Comparison of ENCODE assay signal across 7 mouse cellular contexts in genomic region chr5:145191962-145192361, GRCm38 (mm10). TPM values are rescaled to one million over a fixed set of nuclear protein-coding genes. Genes with fewer than 3 reads are reported as not detected.
A peak's percentile ranks its signal among the peaks of the same experiment; 100 is the strongest.
DNase-seq lines count a peak whose midpoint lies in the region; ATAC-seq and TF ChIP-seq lines count a peak whose summit lies in the region.

Atp5j2 (minus strand) TSS chr5:145192062.

- TF ChIP-seq RAD21 in MEL (IDR thresholded peaks at IDR 0.05; ENCODE audit: low read depth, low read length): no peak

- H3K4me2 ChIP-seq in forebrain, embryonic 15.5 days (replicated peaks): peak within 1 kb of the TSS; percentile 68
- H3K4me2 ChIP-seq in hindbrain, embryonic 13.5 days: peak within 1 kb of the TSS; percentile 87
- peak within 1 kb of the TSS; percentile 81 for H3K4me2 ChIP-seq in liver, embryonic 15.5 days

- TF ChIP-seq CTCF in E14TG2a.4 (conservative IDR thresholded peaks at IDR 0.05; ENCODE audit: low read length): no peak
- no peak for TF ChIP-seq CTCF in MEL (IDR thresholded peaks at IDR 0.05 in 2 of 3, conservative IDR thresholded peaks at IDR 0.05 in 1 of 3; ENCODE audit: control insufficient read depth in 1 of 3, insufficient read depth in 1 of 3, low read depth in 2 of 3, low read length in 3 of 3, poor library complexity in 1 of 3, severe bottlenecking in 1 of 3)

- H3K27me3 ChIP-seq in E14TG2a.4 (ENCODE audit: insufficient read depth, low read length) (no peaks in the 10 kb centered on the region), MEL (ENCODE audit: control insufficient read depth in 1 of 2, insufficient read depth in 2 of 2, low read length in 2 of 2) (no peaks in the 10 kb centered on the region)
- H3K27me3 ChIP-seq in forebrain, embryonic 15.5 days: no peaks in the 10 kb centered on the region
- H3K27me3 ChIP-seq in hindbrain, embryonic 13.5 days: no peaks in the 10 kb centered on the region
- no peaks in the 10 kb centered on the region for H3K27me3 ChIP-seq in liver, embryonic 15.5 days

- ATAC-seq in forebrain, embryonic 15.5 days (replicated peaks): no peak
- no peak for ATAC-seq in hindbrain, embryonic 13.5 days (ENCODE audit: low FRiP score)
- no peak for ATAC-seq in liver, embryonic 15.5 days (ENCODE audit: insufficient read depth)

- peak within 1 kb of the TSS; percentile 93 for H3K9ac ChIP-seq in MEL (ENCODE audit: control insufficient read depth, low read depth, low read length, poor library complexity, severe bottlenecking)
- peak within 1 kb of the TSS; percentile 93 for H3K9ac ChIP-seq in forebrain, embryonic 15.5 days (replicated peaks)
- H3K9ac ChIP-seq in hindbrain, embryonic 13.5 days: peak within 1 kb of the TSS; percentile 96
- peak within 1 kb of the TSS; percentile 73 for H3K9ac ChIP-seq in liver, embryonic 15.5 days

- H3K36me3 ChIP-seq in E14TG2a.4 (ENCODE audit: insufficient read depth, low read length): peaks cover 68% of the 10 kb centered on the region
- H3K36me3 ChIP-seq in MEL (ENCODE audit: control insufficient read depth in 1 of 2, insufficient read depth in 2 of 2, low read length in 2 of 2): peaks cover 2 to 22% of the 10 kb centered on the region in 2 experiments; a peak in 3 of 4 replicates
- peaks cover 40% of the 10 kb centered on the region for H3K36me3 ChIP-seq in forebrain, embryonic 15.5 days
- peaks cover 46% of the 10 kb centered on the region for H3K36me3 ChIP-seq in hindbrain, embryonic 13.5 days
- H3K36me3 ChIP-seq in liver, embryonic 15.5 days (replicated peaks): peaks cover 54% of the 10 kb centered on the region

- TF ChIP-seq POLR2A in MEL (IDR thresholded peaks at IDR 0.05; ENCODE audit: control insufficient read depth in 1 of 2, insufficient read depth in 1 of 2, low read depth in 1 of 2, low read length in 2 of 2, poor library complexity in 1 of 2): no peak

- TF ChIP-seq EP300 in MEL (IDR thresholded peaks at IDR 0.05; ENCODE audit: low read depth in 1 of 2, low read length in 2 of 2): no peak; a peak in 1 of 4 replicates

- DNase-seq in MEL (ENCODE audit: low read depth, low spot score): peak; percentile 35
- no peak for DNase-seq in cerebellum, postnatal 10 days
- DNase-seq in cerebellum, adult 9-11 months: no peak

- no peaks in the 10 kb centered on the region for H3K9me3 ChIP-seq in E14TG2a.4 (ENCODE audit: low read length)
- no peaks in the 10 kb centered on the region for H3K9me3 ChIP-seq in MEL (replicated peaks; ENCODE audit: insufficient read depth, low read length)
- no peaks in the 10 kb centered on the region for H3K9me3 ChIP-seq in forebrain, embryonic 15.5 days
- H3K9me3 ChIP-seq in hindbrain, embryonic 13.5 days: no peaks in the 10 kb centered on the region
- H3K9me3 ChIP-seq in liver, embryonic 15.5 days (replicated peaks): no peaks in the 10 kb centered on the region

- peaks cover 42% of the 10 kb centered on the region for H3K79me2 ChIP-seq in MEL (ENCODE audit: control insufficient read depth, insufficient read depth, low read length, poor library complexity)

- peak within 1 kb of the TSS; percentile 98 for H3K4me3 ChIP-seq in E14TG2a.4 (replicated peaks; ENCODE audit: low read length)
- peak within 1 kb of the TSS; percentile 75 to 81 for H3K4me3 ChIP-seq in MEL (ENCODE audit: control insufficient read depth in 1 of 2, insufficient read depth in 1 of 2, low read depth in 2 of 2, low read length in 2 of 2)
- H3K4me3 ChIP-seq in forebrain, embryonic 15.5 days: peak within 1 kb of the TSS; percentile 92
- H3K4me3 ChIP-seq in hindbrain, embryonic 13.5 days: peak within 1 kb of the TSS; percentile 90
- H3K4me3 ChIP-seq in liver, embryonic 15.5 days (replicated peaks): peak within 1 kb of the TSS; percentile 73

- WGBS in forebrain, embryonic 15.5 days: 75% methylated on average over 2 of the region's 2 CpGs
- 88% methylated on average over 2 of the region's 2 CpGs for WGBS in hindbrain, embryonic 13.5 days
- WGBS in liver, embryonic 15.5 days (ENCODE audit: insufficient replicate concordance): 85% methylated on average over 2 of the region's 2 CpGs

- H3K4me1 ChIP-seq in E14TG2a.4 (replicated peaks; ENCODE audit: low read depth, low read length) (peaks cover 49% of the 10 kb centered on the region), MEL (ENCODE audit: control insufficient read depth in 1 of 2, insufficient read depth in 2 of 2, low read length in 2 of 2) (peaks cover 0 to 20% of the 10 kb centered on the region in 2 experiments; a peak in 3 of 4 replicates)
- peaks cover 25% of the 10 kb centered on the region for H3K4me1 ChIP-seq in forebrain, embryonic 15.5 days
- peaks cover 23% of the 10 kb centered on the region for H3K4me1 ChIP-seq in hindbrain, embryonic 13.5 days (replicated peaks)
- peaks cover 33% of the 10 kb centered on the region for H3K4me1 ChIP-seq in liver, embryonic 15.5 days (replicated peaks)

- peak within 1 kb of the TSS; percentile 97 for H3K27ac ChIP-seq in MEL (ENCODE audit: control insufficient read depth, low read depth, low read length)
- peak within 1 kb of the TSS; percentile 84 for H3K27ac ChIP-seq in forebrain, embryonic 15.5 days (replicated peaks)
- H3K27ac ChIP-seq in hindbrain, embryonic 13.5 days: peak within 1 kb of the TSS; percentile 90
- H3K27ac ChIP-seq in liver, embryonic 15.5 days (replicated peaks): peak within 1 kb of the TSS; percentile 76

TF ChIP-seq in MEL, 35 proteins besides CTCF, POLR2A, EP300 and RAD21:
- TF ChIP-seq GABPA (IDR thresholded peaks at IDR 0.05; ENCODE audit: low read depth, low read length) (no peak), SIN3A (IDR thresholded peaks at IDR 0.05; ENCODE audit: low read length) (no peak), CHD1 (IDR thresholded peaks at IDR 0.05; ENCODE audit: low read depth, low read length) (0 out of 2 replicates have a peak, but pooled peaks have one; percentile 7), JUND (IDR thresholded peaks at IDR 0.05; ENCODE audit: low read depth, low read length) (no peak), MYB (IDR thresholded peaks at IDR 0.05; ENCODE audit: low read depth, low read length) (no peak), HCFC1 (IDR thresholded peaks at IDR 0.05; ENCODE audit: low read depth, low read length) (no peak), USF2 (IDR thresholded peaks at IDR 0.05; ENCODE audit: borderline replicate concordance in 1 of 2, insufficient read depth in 1 of 2, low read depth in 1 of 2, low read length in 2 of 2) (no peak), ZNF384 (IDR thresholded peaks at IDR 0.05; ENCODE audit: low read depth, low read length) (no peak)

RNA-seq across cellular contexts. Expression of gene Atp5j2, which starts in this region (rescaled TPM):
- 493 and 517 TPM in 2 replicates for total RNA-seq in MEL (2012; rRNA removed)
- polyA plus RNA-seq in MEL (2012; ENCODE audit: insufficient read depth in 1 of 2, insufficient read length in 2 of 2, low read depth in 1 of 2, low replicate concordance in 2 of 2, missing spikeins in 1 of 2): 100 to 1,000 TPM; 543 to 733 TPM
- polyA plus RNA-seq in forebrain, embryonic 15.5 days (2015; fragmentation: Nextera tagmentation; extraction: Ambion mirVana): 603 and 647 TPM in 2 replicates
- 693 and 710 TPM in 2 replicates for polyA plus RNA-seq in hindbrain, embryonic 13.5 days (2015; fragmentation: Nextera tagmentation; extraction: Ambion mirVana)
- polyA plus RNA-seq in liver, embryonic 15.5 days (2015; fragmentation: Nextera tagmentation; extraction: Ambion mirVana): 406 and 457 TPM in 2 replicates
